Mouse (Mus musculus) heart, embryonic 11.5 days (tissue): ENCODE data around the gene Diexf. TPM values are rescaled to one million over a fixed set of nuclear protein-coding genes. Genes with fewer than 3 reads are reported as not detected.

ENCODE experiments used
- ATAC-seq: fragments of 200-750 bp; cut with Nextera tagmentation; replicated peaks from 2 replicates; pipeline ENCODE4 v1.8.0; 2017; ENCODE audit warnings: moderate library complexity; ENCODE audit not compliant: insufficient number of reproducible peaks, low FRiP score, low TSS enrichment
- H3K27ac ChIP-seq: fragments of 300-500 bp; sonication (generic); 2 replicates; pipeline ENCODE4 v1.5.1; 2014; ENCODE audit warnings: mild to moderate bottlenecking, low read depth, low read length
- H3K27me3 ChIP-seq: fragments of 300-500 bp; sonication (generic); 2 replicates; pipeline ENCODE4 v1.6.1; 2014; ENCODE audit warnings: mild to moderate bottlenecking, low read length, mixed read lengths; ENCODE audit not compliant: control insufficient read depth, insufficient read depth
- H3K36me3 ChIP-seq: fragments of 300-500 bp; sonication (generic); 2 replicates; pipeline ENCODE4 v1.6.1; 2014; ENCODE audit warnings: mild to moderate bottlenecking, low read length, moderate library complexity, mixed read lengths; ENCODE audit not compliant: control insufficient read depth, insufficient read depth
- H3K4me1 ChIP-seq: fragments of 300-500 bp; sonication (generic); 2 replicates; pipeline ENCODE4 v1.6.1; 2014; ENCODE audit warnings: low read length; ENCODE audit not compliant: control insufficient read depth, insufficient read depth
- H3K4me2 ChIP-seq: fragments of 300-500 bp; sonication (generic); 2 replicates; pipeline ENCODE4 v1.6.1; 2014; ENCODE audit warnings: mild to moderate bottlenecking, moderate library complexity
- H3K4me3 ChIP-seq: fragments of 300-500 bp; sonication (generic); 2 replicates; pipeline ENCODE4 v1.5.1; 2014; ENCODE audit warnings: low read depth, low read length
- H3K9ac ChIP-seq: fragments of 300-500 bp; sonication (generic); 2 replicates; pipeline ENCODE4 v1.6.1; 2014; ENCODE audit warnings: mild to moderate bottlenecking, low read depth, low read length, moderate library complexity
- H3K9me3 ChIP-seq: fragments of 300-500 bp; sonication (generic); replicated peaks from 2 replicates; pipeline ENCODE4 v1.6.1; 2016; ENCODE audit warnings: low read length; ENCODE audit not compliant: control insufficient read depth
- WGBS: fragments of 180-500 bp; shearing (Covaris S2); extraction: QIAGEN DNeasy Blood & Tissue Kit; methylation state at CpG from one replicate; pipeline ENCODE4 v1.1.7; 2014; ENCODE audit not compliant: insufficient replicate concordance; 5-methylcytosine and 5-hydroxymethylcytosine counted together
- polyA plus RNA-seq: library from polyadenylated mRNA; unstranded; fragments of >200 nt; fragmentation: Nextera tagmentation; extraction: Ambion mirVana; gene quantifications from 2 replicates; pipeline ENCODE4 v1.2.1, GENCODE M21; 2014

Diexf gene
- polyA plus RNA-seq, 1 experiment from 2014 or later, result 6.9 TPM

- no peak overlapping the region for H3K4me2 ChIP-seq
- 78% methylated on average over 6 of the region's 6 CpGs for WGBS
- H3K9me3 ChIP-seq, result no peaks in the 10 kb centered on the region
- H3K4me3 ChIP-seq, result no peak overlapping the region
- peaks cover 4% of the 10 kb centered on the region; the same call in 1 of the 2 replicates for H3K36me3 ChIP-seq
- ATAC-seq, result no peak
- no peaks in the 10 kb centered on the region for H3K27me3 ChIP-seq
- H3K9ac ChIP-seq, result no peak overlapping the region
- H3K4me1 ChIP-seq, result peaks cover 4% of the 10 kb centered on the region; the same call in 1 of the 2 replicates
- H3K27ac ChIP-seq, result no peak overlapping the region
Measured at GRCm38 (mm10) chr1:193131311-193131948, 1.4 kb upstream of the Diexf start.

DNA sequence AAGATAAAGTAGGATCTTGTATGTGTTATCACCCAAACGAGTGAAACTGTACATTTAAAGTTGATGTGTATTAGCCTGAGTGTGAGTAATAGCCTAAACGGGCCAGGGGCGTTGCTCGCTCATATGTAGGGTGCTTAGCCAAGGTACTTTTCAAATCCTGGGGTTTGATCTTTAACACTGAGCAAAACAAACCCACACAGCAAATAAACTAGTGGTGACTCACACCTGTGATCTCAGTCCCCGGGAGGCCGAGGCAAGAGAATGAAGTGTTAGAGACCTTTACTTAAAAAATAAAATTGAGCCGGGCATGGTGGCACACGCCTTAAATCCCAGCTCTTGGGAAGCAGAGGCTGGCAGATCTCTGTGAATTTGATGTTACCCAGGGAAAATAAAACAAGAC is 767 bp upstream of the Diexf start:
- H3K4me1 ChIP-seq, result peaks cover 4% of the 10 kb centered on the region; the same call in 1 of the 2 replicates
- no peak overlapping the region for H3K27ac ChIP-seq
- H3K4me3 ChIP-seq, result no peak overlapping the region
- peaks cover 4% of the 10 kb centered on the region; the same call in 1 of the 2 replicates for H3K36me3 ChIP-seq
- peak overlapping the region; percentile 66 for H3K4me2 ChIP-seq
- H3K9me3 ChIP-seq, result no peaks in the 10 kb centered on the region
- H3K27me3 ChIP-seq, result no peaks in the 10 kb centered on the region
- no peak overlapping the region for H3K9ac ChIP-seq
- no peak for ATAC-seq
- WGBS, result 80% methylated on average over 8 of the region's 8 CpGs

DNA sequence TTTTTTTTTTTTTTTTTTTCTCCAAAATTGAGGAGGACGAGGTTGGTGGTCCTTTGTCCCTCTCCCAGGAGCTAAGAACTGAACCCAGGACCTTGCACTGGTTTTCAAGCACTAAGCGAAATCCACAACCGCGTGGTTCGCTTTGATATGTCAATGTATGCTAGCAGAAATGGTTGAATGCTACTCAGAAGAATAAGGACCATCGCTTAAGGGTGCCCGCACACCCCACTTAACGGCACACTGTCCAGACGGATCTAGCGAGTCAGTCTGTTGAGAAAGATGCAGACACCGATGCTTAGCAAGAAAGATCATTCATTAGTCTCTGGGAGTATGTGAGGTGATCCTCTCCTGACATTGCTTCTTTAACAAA is 369 bp upstream of the Diexf start:
- Histone ChIP-seq H3K9ac (peak overlapping the region; percentile 66; the same call in 1 of the 2 replicates), H3K27ac (0 out of 2 replicates have a peak overlapping the region, but pooled peaks have one; percentile 6), H3K9me3 (no peaks in the 10 kb centered on the region), H3K4me2 (peak overlapping the region; percentile 66), H3K4me3 (peak overlapping the region; percentile 90), H3K27me3 (no peaks in the 10 kb centered on the region), H3K36me3 (peaks cover 4% of the 10 kb centered on the region; the same call in 1 of the 2 replicates), H3K4me1 (peaks cover 4% of the 10 kb centered on the region; the same call in 1 of the 2 replicates)
- no peak for ATAC-seq
- 28% methylated on average over 11 of the region's 11 CpGs for WGBS

GRCm38 (mm10) chr1:193129321-193129720 is 751 bp downstream of the Diexf start:
- Histone ChIP-seq H3K4me1 (peaks cover 4% of the 10 kb centered on the region; the same call in 1 of the 2 replicates), H3K9me3 (no peaks in the 10 kb centered on the region), H3K27me3 (no peaks in the 10 kb centered on the region), H3K36me3 (peaks cover 4% of the 10 kb centered on the region), H3K27ac (no peak overlapping the region), H3K4me3 (peak overlapping the region; percentile 90), H3K9ac (peak overlapping the region; percentile 74), H3K4me2 (peak overlapping the region; percentile 63)
- 18% methylated on average over 5 of the region's 5 CpGs for WGBS
- no peak for ATAC-seq

GRCm38 (mm10) chr1:193128055-193128454 is 2.0 kb downstream of the Diexf start:
- no peak for ATAC-seq
- Histone ChIP-seq H3K4me1 (peaks cover 4% of the 10 kb centered on the region; the same call in 1 of the 2 replicates), H3K27me3 (no peaks in the 10 kb centered on the region), H3K36me3 (peaks cover 4% of the 10 kb centered on the region), H3K27ac (no peak overlapping the region), H3K4me3 (no peak overlapping the region), H3K9ac (no peak overlapping the region), H3K9me3 (no peaks in the 10 kb centered on the region), H3K4me2 (no peak overlapping the region)
- WGBS, result 95% methylated on average over 6 of the region's 6 CpGs

GRCm38 (mm10) chr1:193125835-193126234 is 4.2 kb downstream of the Diexf start:
- 84% methylated on average over 4 of the region's 4 CpGs for WGBS
- ATAC-seq, result no peak
- peaks cover 23% of the 10 kb centered on the region for H3K36me3 ChIP-seq

DNA sequence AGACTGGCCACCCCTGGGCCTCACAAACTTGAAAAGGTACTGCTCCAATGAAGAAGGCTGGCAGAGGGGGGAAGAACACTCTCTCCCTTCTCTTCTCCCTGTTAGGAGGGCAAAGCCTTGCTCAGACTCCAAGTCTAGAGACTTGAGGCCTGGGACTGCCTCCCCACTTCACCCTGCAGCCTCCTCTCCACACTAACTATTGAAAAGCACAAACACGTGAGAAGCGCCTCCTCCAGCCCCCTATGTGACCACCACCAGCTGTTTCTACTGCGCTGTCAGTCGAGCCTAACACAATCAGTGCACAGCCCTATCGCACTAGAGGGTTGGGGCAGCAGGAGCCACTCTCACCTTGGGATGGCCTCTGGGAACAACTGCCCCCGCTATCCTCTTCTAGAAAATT is 6.8 kb downstream of the Diexf start:
- H3K36me3 ChIP-seq, result peaks cover 31% of the 10 kb centered on the region
- no peaks in the 10 kb centered on the region for H3K9me3 ChIP-seq
- H3K27ac ChIP-seq, result no peak overlapping the region
- no peak overlapping the region for H3K4me2 ChIP-seq
- no peaks in the 10 kb centered on the region for H3K4me1 ChIP-seq
- H3K27me3 ChIP-seq, result no peaks in the 10 kb centered on the region
- WGBS, result 92% methylated on average over 6 of the region's 6 CpGs
- H3K4me3 ChIP-seq, result no peak overlapping the region
- H3K9ac ChIP-seq, result no peak overlapping the region
- no peak for ATAC-seq

More at GRCm38 (mm10) chr1:193125835-193126234, 4.2 kb downstream of the Diexf start:
- Histone ChIP-seq H3K9me3 (no peaks in the 10 kb centered on the region), H3K4me1 (peaks cover 4% of the 10 kb centered on the region; the same call in 1 of the 2 replicates), H3K27me3 (no peaks in the 10 kb centered on the region), H3K27ac (no peak overlapping the region), H3K4me2 (no peak overlapping the region), H3K4me3 (no peak overlapping the region), H3K9ac (no peak overlapping the region)

- H3K9me3 ChIP-seq, result no peaks in the 10 kb centered on the region
- H3K36me3 ChIP-seq, result peaks cover 33% of the 10 kb centered on the region
- no peak overlapping the region for H3K4me2 ChIP-seq
- H3K9ac ChIP-seq, result no peak overlapping the region
- no peak overlapping the region for H3K27ac ChIP-seq
- no peaks in the 10 kb centered on the region for H3K27me3 ChIP-seq
- no peaks in the 10 kb centered on the region for H3K4me1 ChIP-seq
- no peak for ATAC-seq
- WGBS, result 91% methylated on average over 7 of the region's 7 CpGs
- no peak overlapping the region for H3K4me3 ChIP-seq
Measured at GRCm38 (mm10) chr1:193122793-193123192, 7.3 kb downstream of the Diexf start.

DNA sequence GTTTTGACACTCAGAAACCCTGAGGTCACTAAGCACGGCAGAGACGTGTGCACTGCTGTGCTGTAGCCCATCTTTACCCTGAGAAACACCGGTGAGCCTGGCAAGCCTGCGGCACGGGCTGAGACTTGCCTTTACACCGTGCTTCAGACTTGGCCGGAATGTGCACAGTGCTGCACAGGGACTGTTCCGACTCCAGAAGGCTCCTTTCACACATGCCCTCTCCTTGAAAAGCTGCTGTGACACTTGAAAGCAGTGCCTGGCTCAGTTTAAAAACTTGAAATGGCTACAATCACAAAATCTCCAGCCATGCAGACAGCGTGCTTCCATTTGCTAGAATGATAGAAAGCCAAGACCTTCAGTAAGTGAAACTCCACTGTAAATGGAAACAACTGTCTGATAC is 18.0 kb downstream of the Diexf start:
- Histone ChIP-seq H3K36me3 (peaks cover 46% of the 10 kb centered on the region), H3K9ac (no peak overlapping the region), H3K4me3 (no peak overlapping the region), H3K4me2 (no peak overlapping the region), H3K27me3 (no peaks in the 10 kb centered on the region), H3K9me3 (no peaks in the 10 kb centered on the region), H3K27ac (no peak overlapping the region), H3K4me1 (no peaks in the 10 kb centered on the region)
- ATAC-seq, result no peak
- 93% methylated on average over 9 of the region's 9 CpGs for WGBS
